Comparison of ENCODE assay signal across 19 mouse cellular contexts in genomic region chr6:34205754-34206153, GRCm38 (mm10). TPM values are rescaled to one million over a fixed set of nuclear protein-coding genes. Genes with fewer than 3 reads are reported as not detected.
DNase-seq lines count a peak whose midpoint lies in the region; ATAC-seq lines count a peak whose summit lies in the region.
"Had no signal": no experiment of that assay in that cellular context is flagged by ENCODE, and none has a peak within 500 bp of the region (broad histone marks: within the 10 kb centered on the region; RNA-seq: fewer than 3 reads in every experiment).

No protein-coding gene starts in this region.

- ATAC-seq in cerebellum, adult (ENCODE audit: insufficient number of reproducible peaks, low FRiP score, low TSS enrichment): 0 out of 2 replicates have a peak, but pooled peaks have one; percentile 20
- peak; percentile 54 for ATAC-seq in kidney, embryonic 15.5 days (replicated peaks; ENCODE audit: low FRiP score)
- ATAC-seq in midbrain, embryonic 11.5 days (ENCODE audit: low FRiP score): no peak
- ATAC-seq in midbrain, embryonic 16.5 days: no peak
- ATAC-seq: forebrain, embryonic 14.5 days; forebrain, postnatal 0 days; hindbrain, embryonic 16.5 days; Patski had no signal

- H3K4me1 ChIP-seq in kidney, embryonic 15.5 days: peaks cover 5% of the 10 kb centered on the region; the same call in 1 of the 2 replicates
- H3K4me1 ChIP-seq in midbrain, embryonic 11.5 days (ENCODE audit: control insufficient read depth, insufficient read depth, low read length): no peaks in the 10 kb centered on the region
- H3K4me1 ChIP-seq in midbrain, embryonic 16.5 days (ENCODE audit: control insufficient read depth, insufficient read depth, low read length): no peaks in the 10 kb centered on the region
- H3K4me1 ChIP-seq: embryonic facial prominence, embryonic 12.5 days; hindbrain, embryonic 13.5 days had no signal

- H3K9ac ChIP-seq in kidney, embryonic 15.5 days: no peak overlapping the region
- H3K9ac ChIP-seq in midbrain, embryonic 11.5 days (ENCODE audit: low read length): no peak overlapping the region
- H3K9ac ChIP-seq in midbrain, embryonic 16.5 days (ENCODE audit: low read depth, low read length): no peak overlapping the region
- H3K9ac ChIP-seq: embryonic facial prominence, embryonic 12.5 days; forebrain, postnatal 0 days; hindbrain, embryonic 13.5 days had no signal

- H3K27ac ChIP-seq in kidney, embryonic 15.5 days: no peak overlapping the region
- no peak overlapping the region for H3K27ac ChIP-seq in midbrain, embryonic 11.5 days (ENCODE audit: low read depth, low read length)
- no peak overlapping the region for H3K27ac ChIP-seq in midbrain, embryonic 16.5 days (ENCODE audit: low read length)
- H3K27ac ChIP-seq: embryonic facial prominence, embryonic 12.5 days; gastrocnemius, adult 2 months; hindbrain, embryonic 10.5 days; hindbrain, embryonic 13.5 days had no signal

- H3K36me3 ChIP-seq in kidney, embryonic 15.5 days: no peaks in the 10 kb centered on the region
- no peaks in the 10 kb centered on the region for H3K36me3 ChIP-seq in midbrain, embryonic 11.5 days (ENCODE audit: control insufficient read depth, insufficient read depth, low read length)
- H3K36me3 ChIP-seq in midbrain, embryonic 16.5 days (ENCODE audit: control insufficient read depth, insufficient read depth, low read length): no peaks in the 10 kb centered on the region
- H3K36me3 ChIP-seq: embryonic facial prominence, embryonic 12.5 days; hindbrain, embryonic 10.5 days; hindbrain, embryonic 13.5 days had no signal

- H3K27me3 ChIP-seq in kidney, embryonic 15.5 days: no peaks in the 10 kb centered on the region
- no peaks in the 10 kb centered on the region for H3K27me3 ChIP-seq in midbrain, embryonic 11.5 days (ENCODE audit: control insufficient read depth, insufficient read depth, low read length)
- H3K27me3 ChIP-seq in midbrain, embryonic 16.5 days (ENCODE audit: control insufficient read depth, insufficient read depth, low read depth, low read length): no peaks in the 10 kb centered on the region
- H3K27me3 ChIP-seq: embryonic facial prominence, embryonic 12.5 days; hindbrain, embryonic 13.5 days had no signal

- no peak for DNase-seq in cerebellum, postnatal 14 days
- DNase-seq in kidney, postnatal 10 days: no peak
- DNase-seq in midbrain, embryonic 11.5 days (ENCODE audit: low spot score, missing footprints): peak; percentile 59
- DNase-seq in Muller cell, postnatal 12 days (ENCODE audit: inconsistent ontology term): no peak
- DNase-seq: forebrain, postnatal 0 days; gastrocnemius, postnatal 14 days; heart, adult 11 months had no signal

- H3K4me2 ChIP-seq in kidney, embryonic 15.5 days: no peak overlapping the region
- no peak overlapping the region for H3K4me2 ChIP-seq in midbrain, embryonic 11.5 days
- H3K4me2 ChIP-seq in midbrain, embryonic 16.5 days (ENCODE audit: low read length): no peak overlapping the region
- H3K4me2 ChIP-seq: embryonic facial prominence, embryonic 12.5 days; heart, embryonic 11.5 days; hindbrain, embryonic 13.5 days had no signal

- no peak overlapping the region for H3K4me3 ChIP-seq in kidney, embryonic 15.5 days (replicated peaks)
- H3K4me3 ChIP-seq in midbrain, embryonic 11.5 days (ENCODE audit: low read depth, low read length): no peak overlapping the region
- no peak overlapping the region for H3K4me3 ChIP-seq in midbrain, embryonic 16.5 days (ENCODE audit: low read depth, low read length)
- H3K4me3 ChIP-seq: embryonic facial prominence, embryonic 12.5 days; erythroblast, embryonic 14.5 days; gastrocnemius, adult 2 months; hindbrain, embryonic 10.5 days; hindbrain, embryonic 13.5 days had no signal

- 68% methylated on average over 3 of the region's 3 CpGs for WGBS in kidney, embryonic 15.5 days
- WGBS in midbrain, embryonic 11.5 days: 92% methylated on average over 3 of the region's 3 CpGs
- WGBS in midbrain, embryonic 16.5 days: 87% methylated on average over 3 of the region's 3 CpGs

- H3K9me3 ChIP-seq in kidney, embryonic 15.5 days (replicated peaks): no peaks in the 10 kb centered on the region
- H3K9me3 ChIP-seq in midbrain, embryonic 11.5 days (ENCODE audit: control insufficient read depth, low read length): no peaks in the 10 kb centered on the region
- H3K9me3 ChIP-seq in midbrain, embryonic 16.5 days (replicated peaks; ENCODE audit: control insufficient read depth, low read length, poor library complexity, severe bottlenecking): no peaks in the 10 kb centered on the region
- H3K9me3 ChIP-seq: embryonic facial prominence, embryonic 12.5 days; hindbrain, embryonic 10.5 days; hindbrain, embryonic 13.5 days had no signal

RNA-seq across cellular contexts. Expression of gene Slc35b4, which starts 28.8 kb away (rescaled TPM):
- 63.8 and 64.4 TPM in 2 replicates for polyA plus RNA-seq in kidney, embryonic 15.5 days (2015; fragmentation: Nextera tagmentation; extraction: Ambion mirVana)
- 55.8 and 58.4 TPM in 2 replicates for polyA plus RNA-seq in midbrain, embryonic 11.5 days (2014; fragmentation: Nextera tagmentation; extraction: Ambion mirVana)
- 44.5 and 45.1 TPM in 2 replicates for polyA plus RNA-seq in midbrain, embryonic 16.5 days (2015; fragmentation: Nextera tagmentation; extraction: Ambion mirVana)

Comparison
In these comparisons a context has a peak if more than half of its experiments do, and no peak if none do; other contexts are left out.
1. ATAC-seq: peak in cerebellum, adult (single experiment) and kidney, embryonic 15.5 days (single experiment); none in midbrain, embryonic 11.5 days (single experiment) and midbrain, embryonic 16.5 days (single experiment).